Mouse (Mus musculus) heart, embryonic 11.5 days (tissue): ENCODE results near the gene Gm11554. TPM values are rescaled to one million over a fixed set of nuclear protein-coding genes. Genes with fewer than 3 reads are reported as not detected.
"Not testable (repeated sequence)": the region's sequence is repeated elsewhere in the genome, so short reads cannot be mapped to it uniquely, and the experiment has no call there.

ENCODE experiments used
- ATAC-seq: fragments of 200-750 bp; cut with Nextera tagmentation; replicated peaks from 2 replicates; pipeline ENCODE4 v1.8.0; 2017; ENCODE audit warnings: moderate library complexity; ENCODE audit not compliant: insufficient number of reproducible peaks, low FRiP score, low TSS enrichment
- H3K27ac ChIP-seq: fragments of 300-500 bp; sonication (generic); 2 replicates; pipeline ENCODE4 v1.5.1; 2014; ENCODE audit warnings: mild to moderate bottlenecking, low read depth, low read length
- H3K27me3 ChIP-seq: fragments of 300-500 bp; sonication (generic); 2 replicates; pipeline ENCODE4 v1.6.1; 2014; ENCODE audit warnings: mild to moderate bottlenecking, low read length, mixed read lengths; ENCODE audit not compliant: control insufficient read depth, insufficient read depth
- H3K36me3 ChIP-seq: fragments of 300-500 bp; sonication (generic); 2 replicates; pipeline ENCODE4 v1.6.1; 2014; ENCODE audit warnings: mild to moderate bottlenecking, low read length, moderate library complexity, mixed read lengths; ENCODE audit not compliant: control insufficient read depth, insufficient read depth
- H3K4me1 ChIP-seq: fragments of 300-500 bp; sonication (generic); 2 replicates; pipeline ENCODE4 v1.6.1; 2014; ENCODE audit warnings: low read length; ENCODE audit not compliant: control insufficient read depth, insufficient read depth
- H3K4me2 ChIP-seq: fragments of 300-500 bp; sonication (generic); 2 replicates; pipeline ENCODE4 v1.6.1; 2014; ENCODE audit warnings: mild to moderate bottlenecking, moderate library complexity
- H3K4me3 ChIP-seq: fragments of 300-500 bp; sonication (generic); 2 replicates; pipeline ENCODE4 v1.5.1; 2014; ENCODE audit warnings: low read depth, low read length
- H3K9ac ChIP-seq: fragments of 300-500 bp; sonication (generic); 2 replicates; pipeline ENCODE4 v1.6.1; 2014; ENCODE audit warnings: mild to moderate bottlenecking, low read depth, low read length, moderate library complexity
- H3K9me3 ChIP-seq: fragments of 300-500 bp; sonication (generic); replicated peaks from 2 replicates; pipeline ENCODE4 v1.6.1; 2016; ENCODE audit warnings: low read length; ENCODE audit not compliant: control insufficient read depth
- WGBS: fragments of 180-500 bp; shearing (Covaris S2); extraction: QIAGEN DNeasy Blood & Tissue Kit; methylation state at CpG from one replicate; pipeline ENCODE4 v1.1.7; 2014; ENCODE audit not compliant: insufficient replicate concordance; 5-methylcytosine and 5-hydroxymethylcytosine counted together
- polyA plus RNA-seq: library from polyadenylated mRNA; unstranded; fragments of >200 nt; fragmentation: Nextera tagmentation; extraction: Ambion mirVana; gene quantifications from 2 replicates; pipeline ENCODE4 v1.2.1, GENCODE M21; 2014

Gm11554 gene
- polyA plus RNA-seq, 1 experiment from 2014 or later, result not detected

- H3K9ac ChIP-seq, H3K27me3 ChIP-seq, H3K9me3 ChIP-seq, ATAC-seq, H3K27ac ChIP-seq, H3K4me2 ChIP-seq, H3K4me1 ChIP-seq, H3K4me3 ChIP-seq, H3K36me3 ChIP-seq: not testable (repeated sequence)
Observed at GRCm38 (mm10) chr11:99784900-99785299, 19.3 kb downstream of the Gm11554 start, which contains the start of gene Krtap4-9. Gene Krtap4-9, plus strand, starts transcription at chr11:99785200.

GRCm38 (mm10) chr11:99780604-99781003 lies 23.6 kb downstream of the Gm11554 start, which contains the start of gene Krtap4-8:
Gene Krtap4-8, minus strand, starts transcription at chr11:99780704.
- H3K9ac ChIP-seq, result no peak within 1 kb of the TSS
- no peaks in the 10 kb centered on the region for H3K27me3 ChIP-seq
- ATAC-seq, result no peak
- no peak within 1 kb of the TSS for H3K4me3 ChIP-seq
- WGBS, result 93% methylated on average over 2 of the region's 2 CpGs
- H3K9me3 ChIP-seq, result no peaks in the 10 kb centered on the region
- H3K4me1 ChIP-seq, result no peaks in the 10 kb centered on the region
- H3K27ac ChIP-seq, result no peak within 1 kb of the TSS
- H3K4me2 ChIP-seq, result no peak within 1 kb of the TSS
- H3K36me3 ChIP-seq, result no peaks in the 10 kb centered on the region

GRCm38 (mm10) chr11:99778401-99778800 lies 25.8 kb downstream of the Gm11554 start:
- WGBS, result 74% methylated on average over 7 of the region's 7 CpGs
- no peak overlapping the region for H3K4me3 ChIP-seq

GRCm38 (mm10) chr11:99772813-99773212 lies 31.4 kb downstream of the Gm11554 start, which contains the start of gene Gm11595:
Gene Gm11595, minus strand, starts transcription at chr11:99772913.
- not testable (repeated sequence) for H3K4me3 ChIP-seq, ATAC-seq, H3K9me3 ChIP-seq, H3K36me3 ChIP-seq, H3K4me1 ChIP-seq, H3K4me2 ChIP-seq, H3K27me3 ChIP-seq, H3K9ac ChIP-seq, H3K27ac ChIP-seq

More at GRCm38 (mm10) chr11:99778401-99778800, 25.8 kb downstream of the Gm11554 start:
- no peak for ATAC-seq
- H3K36me3 ChIP-seq, result no peaks in the 10 kb centered on the region
- no peak overlapping the region for H3K4me2 ChIP-seq
- no peaks in the 10 kb centered on the region for H3K27me3 ChIP-seq
- H3K9me3 ChIP-seq, result no peaks in the 10 kb centered on the region
- no peak overlapping the region for H3K27ac ChIP-seq
- H3K4me1 ChIP-seq, result no peaks in the 10 kb centered on the region
- no peak overlapping the region for H3K9ac ChIP-seq

- no peak overlapping the region for H3K4me2 ChIP-seq
- 65% methylated on average over 2 of the region's 2 CpGs for WGBS
- no peak overlapping the region for H3K27ac ChIP-seq
- no peaks in the 10 kb centered on the region for H3K9me3 ChIP-seq
- no peaks in the 10 kb centered on the region for H3K4me1 ChIP-seq
- no peak overlapping the region for H3K4me3 ChIP-seq
- H3K9ac ChIP-seq, result no peak overlapping the region
- H3K36me3 ChIP-seq, result no peaks in the 10 kb centered on the region
- no peak for ATAC-seq
- no peaks in the 10 kb centered on the region for H3K27me3 ChIP-seq
Observed at GRCm38 (mm10) chr11:99768410-99768809, 35.8 kb downstream of the Gm11554 start.

GRCm38 (mm10) chr11:99758877-99759276 lies 45.4 kb downstream of the Gm11554 start:
- Histone ChIP-seq H3K4me3 (no peak overlapping the region), H3K27ac (no peak overlapping the region), H3K9ac (no peak overlapping the region), H3K36me3 (no peaks in the 10 kb centered on the region), H3K27me3 (no peaks in the 10 kb centered on the region), H3K9me3 (no peaks in the 10 kb centered on the region), H3K4me2 (no peak overlapping the region), H3K4me1 (no peaks in the 10 kb centered on the region)
- 77% methylated on average over 1 of the region's 1 CpGs for WGBS
- ATAC-seq, result no peak

Other genes starting within 250 kb of the Gm11554 start
- gene Krtap3-2, start 247.6 kb downstream of the Gm11554 start, polyA plus RNA-seq, result not detected in 2 replicates
- gene Gm11939, start 245.0 kb downstream of the Gm11554 start, polyA plus RNA-seq, result not detected in 2 replicates
- gene Krtap3-1, start 237.8 kb downstream of the Gm11554 start, polyA plus RNA-seq, result not detected in 2 replicates
- gene Krtap1-5, start 223.4 kb downstream of the Gm11554 start, polyA plus RNA-seq, result not detected in 2 replicates
- gene Krtap1-4, start 220.8 kb downstream of the Gm11554 start, polyA plus RNA-seq, result not detected in 2 replicates
- not detected in 2 replicates for gene Krtap1-3, start 213.1 kb downstream of the Gm11554 start, polyA plus RNA-seq
- gene Krtap9-3, start 206.3 kb downstream of the Gm11554 start, polyA plus RNA-seq, result not detected in 2 replicates
- not detected in 2 replicates for gene Gm11938, start 201.1 kb downstream of the Gm11554 start, polyA plus RNA-seq
- not detected in 2 replicates for gene Gm11937, start 194.3 kb downstream of the Gm11554 start, polyA plus RNA-seq
- not detected in 2 replicates for gene Krtap2-4, start 189.6 kb downstream of the Gm11554 start, polyA plus RNA-seq
- gene Gm11562, start 184.0 kb downstream of the Gm11554 start, polyA plus RNA-seq, result not detected in 2 replicates
- gene Krtap4-1, start 176.2 kb downstream of the Gm11554 start, polyA plus RNA-seq, result not detected in 2 replicates
- not detected in 2 replicates for gene Krtap4-2, start 169.4 kb downstream of the Gm11554 start, polyA plus RNA-seq
- gene Krtap4-7, start 160.4 kb downstream of the Gm11554 start, polyA plus RNA-seq, result not detected in 2 replicates
- gene Gm11555, start 154.2 kb downstream of the Gm11554 start, polyA plus RNA-seq, result not detected in 2 replicates
- not detected in 2 replicates for gene Gm11563, start 145.5 kb downstream of the Gm11554 start, polyA plus RNA-seq
- gene Krtap4-6, start 138.5 kb downstream of the Gm11554 start, polyA plus RNA-seq, result not detected in 2 replicates
- gene Gm14190, start 113.7 kb downstream of the Gm11554 start, polyA plus RNA-seq, result not detected in 2 replicates
- gene Gm14180, start 70.2 kb downstream of the Gm11554 start, polyA plus RNA-seq, result not detected in 2 replicates
- not detected in 2 replicates for gene Gm11595, start 31.5 kb downstream of the Gm11554 start, polyA plus RNA-seq
- not detected in 2 replicates for gene Krtap4-8, start 23.7 kb downstream of the Gm11554 start, polyA plus RNA-seq
- gene Krtap4-9, start 19.2 kb downstream of the Gm11554 start, polyA plus RNA-seq, result not detected in 2 replicates
- not detected in 2 replicates for gene Gm11596, start 11.0 kb downstream of the Gm11554 start, polyA plus RNA-seq
- not detected in 2 replicates for gene Gm11569, start 5.5 kb downstream of the Gm11554 start, polyA plus RNA-seq
- gene Krtap4-13, start 5.4 kb upstream of the Gm11554 start, polyA plus RNA-seq, result not detected in 2 replicates
- not detected in 2 replicates for gene Gm11564, start 11.2 kb upstream of the Gm11554 start, polyA plus RNA-seq
- not detected in 2 replicates for gene 2300003K06Rik, start 33.6 kb upstream of the Gm11554 start, polyA plus RNA-seq
- gene Krtap4-16, start 47.2 kb upstream of the Gm11554 start, polyA plus RNA-seq, result not detected in 2 replicates
- gene Gm11568, start 53.5 kb upstream of the Gm11554 start, polyA plus RNA-seq, result not detected in 2 replicates
- gene Gm11559, start 60.0 kb upstream of the Gm11554 start, polyA plus RNA-seq, result not detected in 2 replicates
- gene Krtap9-1, start 68.9 kb upstream of the Gm11554 start, polyA plus RNA-seq, result not detected in 2 replicates
- not detected in 2 replicates for gene Gm11567, start 74.7 kb upstream of the Gm11554 start, polyA plus RNA-seq
- gene Krtap31-1, start 103.5 kb upstream of the Gm11554 start, polyA plus RNA-seq, result not detected in 2 replicates
- not detected in 2 replicates for gene Gm11565, start 110.3 kb upstream of the Gm11554 start, polyA plus RNA-seq
- gene Krtap31-2, start 131.8 kb upstream of the Gm11554 start, polyA plus RNA-seq, result not detected in 2 replicates
- gene Krtap9-5, start 144.0 kb upstream of the Gm11554 start, polyA plus RNA-seq, result not detected in 2 replicates
- not detected in 2 replicates for gene Krtap29-1, start 174.6 kb upstream of the Gm11554 start, polyA plus RNA-seq
- not detected in 2 replicates for gene Krtap16-1, start 182.2 kb upstream of the Gm11554 start, polyA plus RNA-seq
- not detected in 2 replicates for gene Krtap17-1, start 189.5 kb upstream of the Gm11554 start, polyA plus RNA-seq
- not detected in 2 replicates for gene Krt33a, start 211.8 kb upstream of the Gm11554 start, polyA plus RNA-seq
- not detected in 2 replicates for gene Krt33b, start 225.4 kb upstream of the Gm11554 start, polyA plus RNA-seq
- not detected in 2 replicates for gene Krt34, start 237.1 kb upstream of the Gm11554 start, polyA plus RNA-seq
- not detected in 2 replicates for gene Krt31, start 246.1 kb upstream of the Gm11554 start, polyA plus RNA-seq